Comparison of ENCODE assay signal across 15 mouse cellular contexts in genomic region chr9:90135963-90136677, GRCm38 (mm10). TPM values are rescaled to one million over a fixed set of nuclear protein-coding genes. Genes with fewer than 3 reads are reported as not detected.
A peak's percentile ranks its signal among the peaks of the same experiment; 100 is the strongest.
DNase-seq lines count a peak whose midpoint lies in the region; ATAC-seq and TF ChIP-seq lines count a peak whose summit lies in the region.
"Had no signal": no experiment of that assay in that cellular context is flagged by ENCODE, and none has a peak within 500 bp of the region (broad histone marks: within the 10 kb centered on the region; RNA-seq: fewer than 3 reads in every experiment).

No protein-coding gene starts in this region.

- no peak for TF ChIP-seq CTCF in midbrain, postnatal 0 days (IDR thresholded peaks at IDR 0.05)

- peak; percentile 16 to 44 for DNase-seq in cerebellum, postnatal 25 days
- DNase-seq in cerebellum, adult 18-20 months, result no peak
- peak; percentile 30 for DNase-seq in kidney, postnatal 10 days
- DNase-seq in kidney, adult 18-20 months, result no peak
- DNase-seq in midbrain, postnatal 0 days (ENCODE audit: low spot score), result no peak
- peak; percentile 50 for DNase-seq in yolk sac, embryonic 10.5 days (ENCODE audit: low spot score)
- DNase-seq: adrenal gland, postnatal 25 days; gastrocnemius, postnatal 25 days; retina, postnatal 1 day had no signal

- H3K36me3 ChIP-seq in midbrain, postnatal 0 days (ENCODE audit: insufficient read depth, low read length), result no peaks in the 10 kb centered on the region
- no peaks in the 10 kb centered on the region for H3K36me3 ChIP-seq in midbrain, embryonic 16.5 days (ENCODE audit: control insufficient read depth, insufficient read depth, low read length)
- H3K36me3 ChIP-seq: heart, embryonic 12.5 days; kidney, embryonic 15.5 days; neural tube, embryonic 15.5 days had no signal

- H3K27me3 ChIP-seq in midbrain, postnatal 0 days (ENCODE audit: insufficient read depth, low read length), result no peaks in the 10 kb centered on the region
- no peaks in the 10 kb centered on the region for H3K27me3 ChIP-seq in midbrain, embryonic 16.5 days (ENCODE audit: control insufficient read depth, insufficient read depth, low read depth, low read length)
- H3K27me3 ChIP-seq: heart, embryonic 12.5 days; kidney, embryonic 15.5 days; neural tube, embryonic 15.5 days had no signal

- H3K9me3 ChIP-seq in midbrain, postnatal 0 days (ENCODE audit: low read length), result no peaks in the 10 kb centered on the region
- H3K9me3 ChIP-seq in midbrain, embryonic 16.5 days (replicated peaks; ENCODE audit: control insufficient read depth, low read length, poor library complexity, severe bottlenecking), result no peaks in the 10 kb centered on the region
- H3K9me3 ChIP-seq: kidney, embryonic 15.5 days; neural tube, embryonic 15.5 days had no signal

- no peaks in the 10 kb centered on the region for H3K4me1 ChIP-seq in midbrain, postnatal 0 days (ENCODE audit: insufficient read depth, low read length)
- H3K4me1 ChIP-seq in midbrain, embryonic 16.5 days (ENCODE audit: control insufficient read depth, insufficient read depth, low read length), result no peaks in the 10 kb centered on the region
- H3K4me1 ChIP-seq: kidney, embryonic 15.5 days; neural tube, embryonic 15.5 days had no signal

- H3K4me2 ChIP-seq in midbrain, postnatal 0 days (ENCODE audit: low read depth, low read length, poor library complexity, severe bottlenecking), result no peak overlapping the region
- no peak overlapping the region for H3K4me2 ChIP-seq in midbrain, embryonic 16.5 days (ENCODE audit: low read length)
- H3K4me2 ChIP-seq: heart, embryonic 12.5 days; kidney, embryonic 15.5 days; neural tube, embryonic 15.5 days had no signal

- no peak overlapping the region for H3K27ac ChIP-seq in midbrain, postnatal 0 days (ENCODE audit: low read depth, low read length)
- H3K27ac ChIP-seq in midbrain, embryonic 16.5 days (ENCODE audit: low read length), result no peak overlapping the region
- H3K27ac ChIP-seq: kidney, embryonic 15.5 days; macrophage; neural tube, embryonic 15.5 days had no signal

- H3K4me3 ChIP-seq in midbrain, postnatal 0 days (ENCODE audit: low read depth, low read length), result no peak overlapping the region
- no peak overlapping the region for H3K4me3 ChIP-seq in midbrain, embryonic 16.5 days (ENCODE audit: low read depth, low read length)
- H3K4me3 ChIP-seq: heart, embryonic 12.5 days; kidney, embryonic 15.5 days; neural tube, embryonic 15.5 days had no signal

- 68% methylated on average over 9 of the region's 9 CpGs for WGBS in midbrain, postnatal 0 days
- WGBS in midbrain, embryonic 16.5 days, result 67% methylated on average over 9 of the region's 9 CpGs

- peak; percentile 34; the same call in 1 of the 2 replicates for ATAC-seq in midbrain, postnatal 0 days (ENCODE audit: low FRiP score)
- ATAC-seq in midbrain, embryonic 16.5 days, result no peak
- no peak for ATAC-seq in inflammation-experienced regulatory T-cells, adult 6 months

- H3K9ac ChIP-seq in midbrain, postnatal 0 days (replicated peaks; ENCODE audit: low read length, poor library complexity, severe bottlenecking), result no peak overlapping the region
- no peak overlapping the region for H3K9ac ChIP-seq in midbrain, embryonic 16.5 days (ENCODE audit: low read depth, low read length)
- H3K9ac ChIP-seq: heart, embryonic 12.5 days; kidney, embryonic 15.5 days; neural tube, embryonic 15.5 days had no signal

RNA-seq across cellular contexts. Expression of gene Morf4l1, which starts 21.5 kb away (rescaled TPM):
- 241 and 283 TPM in 2 replicates for total RNA-seq in midbrain, postnatal 0 days (2014; rRNA removed)
- 652 and 688 TPM in 2 replicates for polyA plus RNA-seq in midbrain, postnatal 0 days (2015; fragmentation: Nextera tagmentation; extraction: Ambion mirVana)
- polyA plus RNA-seq in midbrain, embryonic 16.5 days (2015; fragmentation: Nextera tagmentation; extraction: Ambion mirVana), result 627 and 665 TPM in 2 replicates
- 100 to 1,000 TPM; 287 to 345 (median 307) TPM for polyA plus RNA-seq in inflammation-experienced regulatory T-cells, adult 6 months (2017; shearing (Covaris generic))

RNA-seq across cellular contexts. Expression of gene Adamts7, which starts 26.7 kb away (rescaled TPM):
- 8.9 and 12.5 TPM in 2 replicates for total RNA-seq in midbrain, postnatal 0 days (2014; rRNA removed)
- 2.5 and 3.1 TPM in 2 replicates for polyA plus RNA-seq in midbrain, postnatal 0 days (2015; fragmentation: Nextera tagmentation; extraction: Ambion mirVana)
- polyA plus RNA-seq in midbrain, embryonic 16.5 days (2015; fragmentation: Nextera tagmentation; extraction: Ambion mirVana), result 7.0 and 8.8 TPM in 2 replicates
- not detected for polyA plus RNA-seq in inflammation-experienced regulatory T-cells, adult 6 months (2017; shearing (Covaris generic))
- polyA plus RNA-seq: macrophage had no signal

Comparison
In these comparisons a context has a peak if more than half of its experiments do, and no peak if none do; other contexts are left out.
1. DNase-seq: peak in cerebellum, postnatal 25 days (2 of 2), kidney, postnatal 10 days (single experiment) and yolk sac, embryonic 10.5 days (single experiment); none in cerebellum, adult 18-20 months (0 of 2), kidney, adult 18-20 months (single experiment) and midbrain, postnatal 0 days (single experiment).